Mouse (Mus musculus) G1E (cell line): ENCODE measurements at regions not wholly inside any gene's neighbourhood (a gene's known extent, or its start where the extent isn't known, plus 50 kb on each side); places are given as distances from the start of the nearest gene placed in this dataset.
"Not testable (repeated sequence)": the region's sequence is repeated elsewhere in the genome, so short reads cannot be mapped to it uniquely, and the experiment has no call there.

Experiments
- ATAC-seq: 2 replicates; pipeline ENCODE4 v1.8.0; 2016; ENCODE audit warnings: mild to moderate bottlenecking; ENCODE audit not compliant: insufficient number of reproducible peaks, poor library complexity, low FRiP score, severe bottlenecking; ENCODE audit errors: extremely low read depth
- DNase-seq: peaks from one replicate; pipeline ENCODE4 v3.0.0; 2012; ENCODE audit warnings: low spot score
- H3K27me3 ChIP-seq: 2 replicates; pipeline ENCODE4 v1.6.1; 2012; ENCODE audit warnings: mild to moderate bottlenecking, low read length, inconsistent platforms; ENCODE audit not compliant: insufficient read depth
- H3K36me3 ChIP-seq: replicated peaks from 2 replicates; pipeline ENCODE3; 2012; ENCODE audit warnings: mild to moderate bottlenecking, inconsistent platforms
- H3K4me1 ChIP-seq: 2 replicates; pipeline ENCODE4 v1.6.1; 2012; ENCODE audit warnings: low read depth, low read length, inconsistent platforms, mixed read lengths; ENCODE audit not compliant: insufficient read depth
- H3K4me3 ChIP-seq: 2 replicates; pipeline ENCODE4 v1.5.1; 2012; ENCODE audit warnings: low read depth, mild to moderate bottlenecking, inconsistent platforms, low read length, moderate library complexity, mixed read lengths
- H3K9me3 ChIP-seq: replicated peaks from 2 replicates; pipeline ENCODE4 v1.6.1; 2012; ENCODE audit warnings: inconsistent platforms
- CTCF ChIP-seq: IDR thresholded peaks from 2 replicates; pipeline ENCODE4 v1.5.1; 2012; ENCODE audit warnings: low read depth, low read length, inconsistent platforms, mixed read lengths
- GATA1 ChIP-seq: IDR thresholded peaks from 2 replicates; pipeline ENCODE4 v1.6.1; 2012; ENCODE audit warnings: borderline replicate concordance, low read length, inconsistent platforms, mixed read lengths
- GATA2 ChIP-seq: IDR thresholded peaks from 2 replicates; pipeline ENCODE4 v1.6.1; 2012; ENCODE audit warnings: low read depth, low read length, inconsistent platforms, borderline replicate concordance
- POLR2AphosphoS5 ChIP-seq: IDR thresholded peaks from 2 replicates; pipeline ENCODE4 v1.6.1; 2012; ENCODE audit warnings: low read depth, low read length, inconsistent platforms; ENCODE audit not compliant: insufficient replicate concordance
- TAL1 ChIP-seq: conservative IDR thresholded peaks from 2 replicates; pipeline ENCODE4 v1.6.1; 2012; ENCODE audit warnings: low read depth, low read length, inconsistent platforms, mixed read lengths

DNA sequence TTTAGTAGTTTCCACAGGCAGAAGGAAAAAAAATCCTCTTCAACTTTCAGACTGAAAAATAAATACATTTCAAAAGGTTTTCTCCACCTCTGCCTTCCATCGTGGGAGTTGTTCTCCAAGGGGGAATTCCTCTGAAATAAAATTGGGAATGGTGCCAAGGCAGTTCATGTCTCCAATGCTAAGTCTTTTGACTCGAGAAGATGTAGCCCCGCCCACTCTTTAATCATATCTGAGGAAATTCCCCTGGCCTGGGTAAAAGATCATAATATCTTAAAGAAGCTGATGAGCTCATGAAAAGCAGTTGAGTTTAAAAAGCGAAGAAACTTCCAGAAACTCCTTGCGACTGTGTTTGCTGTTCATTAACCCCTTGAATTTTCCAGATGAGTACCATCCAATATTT lies 185.3 kb upstream of the Gm37988 start:
- no peak for ATAC-seq
- Histone ChIP-seq H3K4me3 (no peak overlapping the region), H3K27me3 (no peaks in the 10 kb centered on the region), H3K9me3 (no peaks in the 10 kb centered on the region), H3K36me3 (no peaks in the 10 kb centered on the region), H3K4me1 (no peaks in the 10 kb centered on the region)
- DNase-seq, result no peak
- no peak for TF ChIP-seq TAL1
- no peak for TF ChIP-seq POLR2AphosphoS5
- no peak for TF ChIP-seq GATA1
- TF ChIP-seq GATA2, result no peak
- TF ChIP-seq CTCF, result no peak

DNA sequence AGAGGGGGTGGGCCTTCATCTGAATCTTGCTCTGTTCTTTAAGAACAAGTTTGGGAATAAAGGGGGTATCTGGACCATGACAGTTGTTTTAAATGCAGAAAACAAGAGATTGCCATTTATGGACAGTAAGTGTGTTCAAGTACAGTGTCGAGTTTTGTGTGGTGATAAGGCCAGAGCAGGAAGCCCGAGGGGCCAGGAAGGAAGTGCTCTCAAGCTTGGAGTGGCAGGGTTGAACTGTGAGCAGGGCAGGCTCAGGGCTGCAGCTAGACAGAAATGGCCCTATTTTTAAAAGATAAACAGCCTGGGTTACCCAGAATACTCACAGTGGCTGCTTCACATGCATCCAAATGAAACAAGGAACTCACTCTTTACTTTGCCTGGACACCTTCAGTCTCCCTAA lies 184.4 kb upstream of the Gm37988 start:
- no peak for DNase-seq
- Histone ChIP-seq H3K4me1 (no peaks in the 10 kb centered on the region), H3K36me3 (no peaks in the 10 kb centered on the region), H3K4me3 (no peak overlapping the region), H3K9me3 (no peaks in the 10 kb centered on the region), H3K27me3 (no peaks in the 10 kb centered on the region)
- no peak for TF ChIP-seq POLR2AphosphoS5
- TF ChIP-seq GATA1, result no peak
- TF ChIP-seq TAL1, result no peak
- no peak for TF ChIP-seq CTCF
- ATAC-seq, result peak; percentile 45; the same call in 1 of the 2 replicates

- TF ChIP-seq GATA1 (no peak), POLR2AphosphoS5 (no peak), CTCF (no peak), GATA2 (no peak), TAL1 (no peak)
- no peak for DNase-seq
- H3K27me3 ChIP-seq, result 0 out of 2 replicates have a peak, but pooled peaks cover 2% of the 10 kb centered on the region
- H3K36me3 ChIP-seq, result no peaks in the 10 kb centered on the region
- H3K4me3 ChIP-seq, result no peak overlapping the region
- H3K4me1 ChIP-seq, result no peaks in the 10 kb centered on the region
- ATAC-seq, result no peak
- H3K9me3 ChIP-seq, result no peaks in the 10 kb centered on the region
Measured at GRCm38 (mm10) chr1:4653937-4654336, 153.8 kb upstream of the Gm37988 start.

DNA sequence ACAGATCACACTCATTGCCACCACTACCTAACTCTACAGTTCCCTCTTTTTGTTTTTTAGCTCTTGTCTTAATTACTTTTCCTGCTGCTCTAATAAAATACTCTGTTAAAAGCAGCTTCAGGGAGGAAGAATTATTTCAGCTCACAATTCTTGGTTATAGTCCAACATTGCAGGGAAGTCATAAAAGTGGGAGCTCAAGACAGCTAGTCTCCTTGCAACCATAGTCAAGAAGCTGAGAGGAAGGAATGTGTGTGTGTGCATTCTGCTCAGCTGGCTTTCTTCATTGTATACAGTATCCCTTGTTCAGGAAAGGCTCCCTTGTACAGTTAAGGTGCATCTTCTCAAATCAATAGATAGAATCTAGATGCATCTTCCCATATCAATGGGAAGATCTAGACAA lies 152.4 kb upstream of the Gm37988 start:
- Histone ChIP-seq H3K9me3 (no peaks in the 10 kb centered on the region), H3K27me3 (0 out of 2 replicates have a peak, but pooled peaks cover 2% of the 10 kb centered on the region), H3K4me3 (no peak overlapping the region), H3K36me3 (no peaks in the 10 kb centered on the region), H3K4me1 (no peaks in the 10 kb centered on the region)
- no peak for ATAC-seq
- no peak for DNase-seq
- TF ChIP-seq GATA2 (no peak), POLR2AphosphoS5 (no peak), CTCF (no peak), GATA1 (no peak), TAL1 (no peak)

- TF ChIP-seq TAL1, result no peak
- TF ChIP-seq GATA2, result no peak
- TF ChIP-seq GATA1, result no peak
- TF ChIP-seq CTCF, result no peak
- TF ChIP-seq POLR2AphosphoS5, result no peak
- H3K4me1 ChIP-seq, result no peaks in the 10 kb centered on the region
- H3K27me3 ChIP-seq, result 0 out of 2 replicates have a peak, but pooled peaks cover 2% of the 10 kb centered on the region
- no peak for DNase-seq
- no peaks in the 10 kb centered on the region for H3K9me3 ChIP-seq
- no peak for ATAC-seq
- H3K36me3 ChIP-seq, result no peaks in the 10 kb centered on the region
- H3K4me3 ChIP-seq, result no peak overlapping the region
Measured at GRCm38 (mm10) chr1:4656883-4657282, 150.8 kb upstream of the Gm37988 start.

GRCm38 (mm10) chr1:4660081-4660480 lies 147.6 kb upstream of the Gm37988 start:
- not testable (repeated sequence) for ATAC-seq, DNase-seq, H3K9me3 ChIP-seq, H3K27me3 ChIP-seq, H3K36me3 ChIP-seq, H3K4me3 ChIP-seq, H3K4me1 ChIP-seq

- not testable (repeated sequence) for H3K9me3 ChIP-seq, H3K4me3 ChIP-seq, H3K36me3 ChIP-seq, DNase-seq, H3K27me3 ChIP-seq, H3K4me1 ChIP-seq, ATAC-seq
Measured at GRCm38 (mm10) chr1:4660616-4661015, 147.1 kb upstream of the Gm37988 start.
